Mouse (Mus musculus) gonadal fat pad, adult 2 months (tissue): Measurements from ENCODE around the gene C530008M17Rik. TPM values are rescaled to one million over a fixed set of nuclear protein-coding genes. Genes with fewer than 3 reads are reported as not detected.

Experiments
- DNase-seq: peaks from one replicate; pipeline ENCODE4 v3.0.0-alpha.2; 2012; ENCODE audit warnings: low read depth
- polyA plus RNA-seq: library from polyadenylated mRNA; depleted of rRNA; stranded (reverse); fragments of >200 nt; gene quantifications from 2 replicates; pipeline ENCODE4 v1.2.3, GENCODE M21; 2012

C530008M17Rik gene
- polyA plus RNA-seq, 1 experiment: 2.1 TPM

GRCm38 (mm10) chr5:76702104-76702503, 45.8 kb downstream of the C530008M17Rik start:
- DNase-seq: no peak

DNA sequence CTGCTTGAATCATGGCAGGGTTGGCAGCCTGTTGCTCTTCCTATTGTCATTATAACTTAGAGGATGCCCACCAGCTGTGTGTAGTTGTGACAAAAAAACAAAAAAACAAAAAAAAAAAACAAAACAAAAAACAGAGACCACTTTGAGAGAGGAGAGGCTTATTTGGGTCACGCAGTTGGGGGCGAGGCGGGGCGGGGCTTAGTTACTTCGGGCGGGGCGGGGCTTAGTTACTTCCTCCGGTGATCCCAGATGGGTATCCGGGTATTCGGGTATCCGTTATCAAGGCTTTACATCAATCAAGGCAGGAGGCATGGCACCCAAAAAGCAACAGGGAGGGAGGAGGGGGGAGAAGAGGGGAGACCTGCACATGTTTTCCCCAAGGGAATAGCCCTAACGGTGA, 46.3 kb downstream of the C530008M17Rik start:
- DNase-seq: no peak

GRCm38 (mm10) chr5:76705307-76706173, 49.2 kb downstream of the C530008M17Rik start:
- DNase-seq: no peak

- DNase-seq: no peak
Observed at GRCm38 (mm10) chr5:76707072-76707471, 50.8 kb downstream of the C530008M17Rik start.

DNA sequence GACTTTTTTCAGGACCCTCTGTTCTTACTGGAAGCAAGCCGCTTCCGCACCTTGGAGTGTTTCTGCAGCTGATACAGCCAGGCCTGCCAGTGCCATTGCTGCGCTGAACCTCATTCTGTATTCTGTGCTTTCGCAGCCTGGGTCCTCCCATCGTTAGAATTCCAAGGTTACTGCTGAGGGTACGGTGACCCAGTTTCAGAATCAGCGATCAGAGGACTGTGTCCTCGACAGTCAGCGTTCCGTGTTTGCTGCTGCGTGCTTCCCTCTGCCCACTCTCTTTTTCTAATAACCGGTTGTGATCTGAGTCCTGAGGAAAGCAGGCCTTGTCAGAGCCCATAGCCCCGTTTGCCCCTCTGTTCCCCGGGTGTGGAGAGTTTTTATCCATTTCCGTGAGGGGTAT, 51.7 kb downstream of the C530008M17Rik start:
- no peak for DNase-seq

- DNase-seq: no peak
Observed at GRCm38 (mm10) chr5:76713743-76714142, 57.4 kb downstream of the C530008M17Rik start.

GRCm38 (mm10) chr5:76719954-76720353, 63.6 kb downstream of the C530008M17Rik start:
- no peak for DNase-seq

- no peak for DNase-seq
Observed at GRCm38 (mm10) chr5:76724878-76725277, 68.6 kb downstream of the C530008M17Rik start.

DNA sequence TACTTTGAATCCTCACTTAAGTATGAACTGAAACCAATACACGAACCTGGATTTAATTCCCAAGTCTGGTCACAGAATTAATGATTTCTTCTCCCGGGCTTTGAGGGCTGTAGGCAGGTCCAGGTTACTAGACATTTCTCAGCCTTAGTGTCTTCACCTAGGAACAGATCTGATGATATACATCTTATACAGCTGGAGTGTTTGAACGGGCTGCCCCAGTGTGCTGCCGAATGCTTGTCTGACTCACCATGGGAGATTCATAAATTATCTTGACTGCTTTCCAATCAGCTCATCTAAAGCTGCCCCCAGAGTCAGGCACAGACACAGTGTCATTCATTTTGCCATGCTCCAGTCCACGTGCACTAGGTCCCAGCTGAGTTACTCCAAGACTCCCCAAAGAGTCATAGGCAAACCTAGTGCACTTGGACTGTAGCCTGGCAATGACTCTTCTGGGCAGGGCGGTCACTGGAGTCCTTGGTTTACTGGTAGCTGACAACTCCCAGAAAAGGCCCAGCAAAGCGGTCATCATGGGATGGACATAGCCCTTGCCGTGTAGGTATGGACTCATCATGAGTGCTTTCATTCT, 70.3 kb downstream of the C530008M17Rik start:
- no peak for DNase-seq

GRCm38 (mm10) chr5:76733055-76733641, 76.8 kb downstream of the C530008M17Rik start:
- DNase-seq: no peak

GRCm38 (mm10) chr5:76741463-76741862, 85.2 kb downstream of the C530008M17Rik start:
- no peak for DNase-seq

GRCm38 (mm10) chr5:76742076-76742475, 85.8 kb downstream of the C530008M17Rik start:
- DNase-seq: no peak

- DNase-seq: no peak
Observed at GRCm38 (mm10) chr5:76744737-76745209, 88.5 kb downstream of the C530008M17Rik start.

- no peak for DNase-seq
Observed at GRCm38 (mm10) chr5:76747851-76748250, 91.5 kb downstream of the C530008M17Rik start.

- DNase-seq: no peak
Observed at GRCm38 (mm10) chr5:76752351-76752750, 96.0 kb downstream of the C530008M17Rik start.

DNA sequence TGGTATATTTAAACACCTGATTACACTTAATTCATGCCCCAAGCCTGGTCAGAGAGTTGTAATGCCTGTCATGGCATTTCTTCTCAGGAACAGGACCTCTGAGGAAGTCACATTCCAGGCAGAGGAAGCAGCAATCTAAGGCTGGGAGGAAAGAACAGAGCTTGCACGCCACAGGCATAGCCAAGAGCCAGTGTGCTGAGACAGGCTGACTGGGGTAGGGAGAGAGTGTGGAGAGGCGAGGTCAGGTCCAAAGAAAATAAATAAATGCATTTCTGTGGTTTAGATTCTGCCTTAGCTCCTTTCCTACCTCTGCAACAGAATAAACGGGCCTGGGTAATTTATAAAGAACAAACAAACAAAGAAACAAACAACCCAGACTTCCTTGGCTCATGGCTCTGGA, 104.0 kb downstream of the C530008M17Rik start:
- no peak for DNase-seq

DNA sequence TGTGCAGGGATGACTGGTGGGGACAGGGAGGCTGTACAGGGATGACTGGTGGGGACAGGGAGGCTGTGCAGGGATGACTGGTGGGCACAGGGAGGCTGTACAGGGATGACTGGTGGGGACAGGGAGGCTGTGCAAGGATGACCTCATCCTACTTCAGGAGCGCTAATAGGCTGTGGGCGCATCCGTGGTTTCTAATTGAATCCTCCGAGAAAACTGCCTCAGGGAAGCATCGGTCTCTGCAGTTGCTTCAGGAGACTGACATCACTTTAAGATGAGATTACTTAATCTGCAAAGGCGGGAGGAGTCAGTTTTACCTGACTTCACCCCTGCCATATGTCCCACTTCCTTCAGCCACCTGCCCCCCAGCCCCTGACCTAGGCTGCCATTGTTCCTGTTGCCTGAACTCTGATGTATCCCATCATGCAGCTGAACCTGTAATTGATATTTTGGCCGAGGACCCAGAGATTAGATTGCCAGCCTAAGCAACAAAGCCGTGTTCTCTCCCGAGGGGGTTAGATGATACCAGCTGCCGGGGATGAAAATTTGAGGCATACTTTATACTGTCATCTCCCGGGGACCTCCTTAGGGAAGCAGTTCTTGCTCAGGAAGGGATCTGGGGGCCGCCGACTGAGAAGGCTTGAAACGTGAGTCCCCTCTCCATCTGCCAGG, 105.9 kb downstream of the C530008M17Rik start:
- DNase-seq: no peak

DNA sequence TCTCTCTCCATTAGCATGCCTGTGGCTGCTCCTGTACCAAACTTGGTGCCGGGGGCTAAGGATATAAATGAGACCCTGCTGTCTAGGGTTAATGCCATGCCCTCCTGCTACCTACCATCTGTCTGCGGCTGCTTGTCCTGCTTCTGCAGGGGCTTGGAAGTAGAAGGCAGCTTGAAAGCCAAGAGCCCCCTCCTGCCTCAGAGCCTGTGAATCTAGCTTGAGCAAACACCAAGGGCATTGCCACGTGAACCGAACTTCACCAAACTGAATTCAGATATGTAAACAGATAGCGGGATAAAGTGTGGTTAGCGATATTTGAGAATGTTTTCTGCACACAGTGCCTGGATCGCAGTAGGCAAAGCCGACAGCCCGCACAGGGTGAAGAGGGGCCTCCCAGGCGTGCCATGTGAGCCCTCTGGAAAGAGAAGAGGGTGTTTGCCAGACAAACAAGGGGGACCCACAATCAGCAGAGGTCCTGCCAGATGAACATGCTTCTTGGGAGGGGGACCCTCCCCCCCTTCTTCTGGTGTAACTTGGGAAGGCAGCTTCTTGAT, 106.9 kb downstream of the C530008M17Rik start:
- DNase-seq: no peak

DNA sequence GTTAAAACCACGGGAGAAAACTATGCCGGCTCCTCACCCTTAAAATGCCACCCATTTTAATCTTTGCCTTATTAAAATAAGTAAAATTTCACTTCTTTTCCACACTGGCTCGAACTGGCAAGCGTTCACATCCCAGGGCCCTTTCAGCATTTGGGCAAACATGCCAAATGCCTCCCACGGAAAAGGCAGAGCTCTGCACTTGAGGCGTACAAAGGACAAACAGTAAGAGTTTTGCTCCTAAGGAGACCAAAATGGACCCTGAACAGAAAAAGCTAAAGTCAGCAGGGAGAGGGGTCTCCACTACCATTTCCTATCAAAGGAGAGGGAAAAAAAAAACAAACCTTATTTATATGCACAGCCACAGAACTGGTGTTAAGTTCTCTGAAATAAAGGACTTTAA, 107.4 kb downstream of the C530008M17Rik start:
- DNase-seq: no peak

GRCm38 (mm10) chr5:76769014-76769413, 112.7 kb downstream of the C530008M17Rik start:
- no peak for DNase-seq

DNA sequence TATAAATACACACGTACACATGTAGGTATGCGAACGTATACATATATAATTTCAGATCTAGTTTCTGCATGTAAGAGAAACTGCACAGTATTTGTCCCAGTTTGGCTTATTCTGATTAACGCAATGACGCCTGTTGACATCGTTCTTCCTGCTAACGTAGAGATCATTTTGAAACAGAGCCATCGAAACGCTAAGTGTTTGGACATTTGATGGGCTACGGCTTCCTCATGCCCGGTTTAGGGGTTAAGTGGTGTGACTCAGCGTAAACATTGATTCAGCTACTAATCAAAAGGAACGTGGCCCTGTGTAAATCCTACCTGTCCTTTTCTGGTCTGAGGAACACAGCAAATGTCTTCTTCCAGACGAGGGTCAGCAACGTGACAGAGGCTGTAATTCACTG, 113.3 kb downstream of the C530008M17Rik start:
- DNase-seq: no peak

- no peak for DNase-seq
Observed at GRCm38 (mm10) chr5:76771371-76771770, 115.1 kb downstream of the C530008M17Rik start.
